ENCODE assay signal across 10 mouse cellular contexts in the genomic region with DNA sequence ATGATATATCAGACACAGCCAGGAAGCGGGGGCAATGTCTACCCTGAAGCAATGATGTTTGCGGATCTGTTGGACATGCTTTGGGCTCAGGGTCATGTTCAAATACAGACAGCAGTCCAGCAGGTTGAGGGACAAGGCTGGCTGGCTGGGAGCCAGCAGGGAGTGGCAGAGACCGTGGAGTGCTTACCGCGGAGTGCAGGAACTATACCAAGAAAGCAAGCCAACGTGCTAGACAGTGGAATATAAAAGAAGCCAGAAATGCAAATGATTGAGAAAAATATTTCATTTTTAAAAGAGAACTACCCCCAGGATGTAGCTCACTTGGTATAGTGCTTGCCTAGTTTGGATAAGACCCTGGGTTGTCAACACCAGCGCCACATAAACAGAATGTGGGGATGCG.
DNase-seq lines count a peak whose midpoint lies in the region; ATAC-seq lines count a peak whose summit lies in the region.
"Had no signal": no experiment of that assay in that cellular context is flagged by ENCODE, and none has a peak within 500 bp of the region (broad histone marks: within the 10 kb centered on the region; RNA-seq: fewer than 3 reads in every experiment).

No protein-coding gene starts in this region.

- no peaks in the 10 kb centered on the region for H3K9me3 ChIP-seq in kidney, embryonic 15.5 days (replicated peaks)

- no peak for ATAC-seq in kidney, embryonic 15.5 days (replicated peaks; ENCODE audit: low FRiP score)
- ATAC-seq: Patski had no signal

- H3K27me3 ChIP-seq in kidney, embryonic 15.5 days, result peaks cover 3% of the 10 kb centered on the region

- peaks cover 14% of the 10 kb centered on the region; the same call in 1 of the 2 replicates for H3K4me1 ChIP-seq in kidney, embryonic 15.5 days

- H3K4me2 ChIP-seq in kidney, embryonic 15.5 days, result no peak overlapping the region

- WGBS in kidney, embryonic 15.5 days, result 74% methylated on average over 8 of the region's 8 CpGs

- H3K4me3 ChIP-seq in kidney, embryonic 15.5 days (replicated peaks), result no peak overlapping the region

- no peak overlapping the region for H3K9ac ChIP-seq in kidney, embryonic 15.5 days

- no peaks in the 10 kb centered on the region for H3K36me3 ChIP-seq in kidney, embryonic 15.5 days

- H3K27ac ChIP-seq in kidney, embryonic 15.5 days, result no peak overlapping the region

- peak; percentile 54 for DNase-seq in kidney, adult 18-20 months
- peak; percentile 9 for DNase-seq in c-Kit-positive CD71-positive TER-119-positive erythroid progenitor cells, embryonic 14.5 days (ENCODE audit: low spot score)
- peak; percentile 46 to 70 for DNase-seq in kidney, postnatal 36 days
- DNase-seq in lung, postnatal 4 days, result peak; percentile 54 to 73
- DNase-seq in frontal cortex, adult 2 months (ENCODE audit: extremely low spot score in 1 of 2, low spot score in 1 of 2), result no peak
- no peak for DNase-seq in layer of hippocampus, adult 8-10 months (ENCODE audit: low spot score in 2 of 2)
- DNase-seq in testis, postnatal 14 days (ENCODE audit: low spot score), result no peak
- DNase-seq: layer of hippocampus, postnatal 36 days had no signal

Comparison
In these comparisons a context has a peak if more than half of its experiments do, and no peak if none do; other contexts are left out.
1. DNase-seq: peak in kidney, adult 18-20 months (single experiment), c-Kit-positive CD71-positive TER-119-positive erythroid progenitor cells, embryonic 14.5 days (single experiment), kidney, postnatal 36 days (2 of 2) and lung, postnatal 4 days (2 of 2); none in frontal cortex, adult 2 months (0 of 2), layer of hippocampus, adult 8-10 months (0 of 2) and testis, postnatal 14 days (single experiment).